Mouse (Mus musculus): ENCODE data around the gene Rcan2.

- no peak for TF ChIP-seq CTCF (IDR thresholded peaks at IDR 0.05)
- TF ChIP-seq EP300 (IDR thresholded peaks at IDR 0.05; ENCODE audit: insufficient read depth, low read depth, low read length) = no peak
- TF ChIP-seq POLR2A (IDR thresholded peaks at IDR 0.05; ENCODE audit: insufficient read depth, low read depth, low read length) = no peak
These were observed 257.0 kb downstream of the Rcan2 start for GRCm38 (mm10) chr17:44058145-44058544.

Measured in heart, adult 2 months (tissue).